Mouse (Mus musculus): ENCODE measurements around the gene Macrod1. TPM values are rescaled to one million over a fixed set of nuclear protein-coding genes. Genes with fewer than 3 reads are reported as not detected.
A peak's percentile ranks its signal among the peaks of the same experiment; 100 is the strongest.

Macrod1 gene
- polyA plus RNA-seq, 1 experiment: 44.3 TPM

- H3K4me3 ChIP-seq (replicated peaks; ENCODE audit: extremely low read depth, low read depth, low read length): no peak overlapping the region
- H3K4me1 ChIP-seq (ENCODE audit: control insufficient read depth, insufficient read depth, low read length): peaks cover 12% of the 10 kb centered on the region
- no peak for DNase-seq
- WGBS: 44% methylated on average over 10 of the region's 10 CpGs
- no peak for TF ChIP-seq CTCF (IDR thresholded peaks at IDR 0.05; ENCODE audit: insufficient read depth, low read length)
- TF ChIP-seq POLR2A (IDR thresholded peaks at IDR 0.05; ENCODE audit: borderline replicate concordance, extremely low read depth, low read depth, low read length): no peak
These were observed 1.8 kb upstream of the Macrod1 start for GRCm38 (mm10) chr19:7054772-7055171.

- WGBS: 42% methylated on average over 3 of the region's 3 CpGs
- Histone ChIP-seq H3K4me1 (ENCODE audit: control insufficient read depth, insufficient read depth, low read length) (peaks cover 12% of the 10 kb centered on the region), H3K4me3 (replicated peaks; ENCODE audit: extremely low read depth, low read depth, low read length) (no peak overlapping the region)
- no peak for DNase-seq
- TF ChIP-seq POLR2A (IDR thresholded peaks at IDR 0.05; ENCODE audit: borderline replicate concordance, extremely low read depth, low read depth, low read length) (no peak), CTCF (IDR thresholded peaks at IDR 0.05; ENCODE audit: insufficient read depth, low read length) (no peak)
These were observed 1.4 kb upstream of the Macrod1 start for GRCm38 (mm10) chr19:7055173-7055572.

GRCm38 (mm10) chr19:7057126-7057721 lies 614 bp downstream of the Macrod1 start:
- peaks cover 12% of the 10 kb centered on the region for H3K4me1 ChIP-seq (ENCODE audit: control insufficient read depth, insufficient read depth, low read length)
- WGBS: under 1% methylated on average over 16 of the region's 16 CpGs
- no peak for DNase-seq
- H3K4me3 ChIP-seq (replicated peaks; ENCODE audit: extremely low read depth, low read depth, low read length): peak overlapping the region; percentile 45
- no peak for TF ChIP-seq POLR2A (IDR thresholded peaks at IDR 0.05; ENCODE audit: borderline replicate concordance, extremely low read depth, low read depth, low read length)

- Histone ChIP-seq H3K4me3 (replicated peaks; ENCODE audit: extremely low read depth, low read depth, low read length) (peak overlapping the region; percentile 45), H3K4me1 (ENCODE audit: control insufficient read depth, insufficient read depth, low read length) (peaks cover 12% of the 10 kb centered on the region)
- TF ChIP-seq POLR2A (IDR thresholded peaks at IDR 0.05; ENCODE audit: borderline replicate concordance, extremely low read depth, low read depth, low read length): peak; percentile 87; the same call in 1 of the 2 replicates
- TF ChIP-seq CTCF (IDR thresholded peaks at IDR 0.05; ENCODE audit: insufficient read depth, low read length): peak; percentile 30; the same call in 1 of the 2 replicates
- peak; percentile 85 for DNase-seq
- WGBS: under 1% methylated on average over 15 of the region's 15 CpGs
These were observed 1.2 kb downstream of the Macrod1 start for GRCm38 (mm10) chr19:7057722-7058207.

GRCm38 (mm10) chr19:7058541-7058940 lies 1.9 kb downstream of the Macrod1 start:
- WGBS: 72% methylated on average over 6 of the region's 6 CpGs
- DNase-seq: no peak
- Histone ChIP-seq H3K4me3 (replicated peaks; ENCODE audit: extremely low read depth, low read depth, low read length) (no peak overlapping the region), H3K4me1 (ENCODE audit: control insufficient read depth, insufficient read depth, low read length) (peaks cover 12% of the 10 kb centered on the region)
- TF ChIP-seq POLR2A (IDR thresholded peaks at IDR 0.05; ENCODE audit: borderline replicate concordance, extremely low read depth, low read depth, low read length) (no peak), CTCF (IDR thresholded peaks at IDR 0.05; ENCODE audit: insufficient read depth, low read length) (no peak)

DNA sequence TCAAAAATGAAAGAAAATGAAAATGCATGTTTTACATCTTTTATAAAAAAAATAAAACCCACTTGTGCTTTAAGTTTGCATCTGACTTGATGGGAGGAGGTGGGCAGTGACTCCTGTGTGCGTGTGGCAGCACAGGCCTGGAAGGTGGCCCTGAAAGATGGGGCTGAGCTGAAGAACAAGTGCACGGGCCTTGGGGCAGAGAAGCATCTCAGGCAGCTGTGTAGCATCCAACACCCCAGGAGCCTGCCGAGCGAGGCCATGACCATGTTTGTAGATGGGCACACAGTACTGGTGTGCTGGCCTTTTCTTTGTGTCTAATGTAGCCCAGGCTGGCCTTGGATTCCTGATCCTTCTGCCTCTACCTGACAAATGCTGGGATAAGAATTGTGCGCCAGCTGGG lies 5.5 kb downstream of the Macrod1 start:
- 88% methylated on average over 5 of the region's 5 CpGs for WGBS
- Histone ChIP-seq H3K4me1 (ENCODE audit: control insufficient read depth, insufficient read depth, low read length) (peaks cover 7% of the 10 kb centered on the region), H3K4me3 (replicated peaks; ENCODE audit: extremely low read depth, low read depth, low read length) (no peak overlapping the region)
- TF ChIP-seq POLR2A (IDR thresholded peaks at IDR 0.05; ENCODE audit: borderline replicate concordance, extremely low read depth, low read depth, low read length) (no peak), CTCF (IDR thresholded peaks at IDR 0.05; ENCODE audit: insufficient read depth, low read length) (no peak)
- no peak for DNase-seq

GRCm38 (mm10) chr19:7062916-7063315 lies 6.3 kb downstream of the Macrod1 start:
- 82% methylated on average over 8 of the region's 8 CpGs for WGBS
- H3K4me3 ChIP-seq (replicated peaks; ENCODE audit: extremely low read depth, low read depth, low read length): no peak overlapping the region
- DNase-seq: no peak
- H3K4me1 ChIP-seq (ENCODE audit: control insufficient read depth, insufficient read depth, low read length): 0 out of 2 replicates have a peak, but pooled peaks cover 1% of the 10 kb centered on the region
- TF ChIP-seq POLR2A (IDR thresholded peaks at IDR 0.05; ENCODE audit: borderline replicate concordance, extremely low read depth, low read depth, low read length) (no peak), CTCF (IDR thresholded peaks at IDR 0.05; ENCODE audit: insufficient read depth, low read length) (no peak)

GRCm38 (mm10) chr19:7064571-7064970 lies 8.0 kb downstream of the Macrod1 start:
- DNase-seq: peak; percentile 77
- Histone ChIP-seq H3K4me3 (replicated peaks; ENCODE audit: extremely low read depth, low read depth, low read length) (no peak overlapping the region), H3K4me1 (ENCODE audit: control insufficient read depth, insufficient read depth, low read length) (no peaks in the 10 kb centered on the region)
- peak; percentile 99 for TF ChIP-seq CTCF (IDR thresholded peaks at IDR 0.05; ENCODE audit: insufficient read depth, low read length)
- no peak for TF ChIP-seq POLR2A (IDR thresholded peaks at IDR 0.05; ENCODE audit: borderline replicate concordance, extremely low read depth, low read depth, low read length)
- WGBS: 6% methylated on average over 3 of the region's 3 CpGs

DNA sequence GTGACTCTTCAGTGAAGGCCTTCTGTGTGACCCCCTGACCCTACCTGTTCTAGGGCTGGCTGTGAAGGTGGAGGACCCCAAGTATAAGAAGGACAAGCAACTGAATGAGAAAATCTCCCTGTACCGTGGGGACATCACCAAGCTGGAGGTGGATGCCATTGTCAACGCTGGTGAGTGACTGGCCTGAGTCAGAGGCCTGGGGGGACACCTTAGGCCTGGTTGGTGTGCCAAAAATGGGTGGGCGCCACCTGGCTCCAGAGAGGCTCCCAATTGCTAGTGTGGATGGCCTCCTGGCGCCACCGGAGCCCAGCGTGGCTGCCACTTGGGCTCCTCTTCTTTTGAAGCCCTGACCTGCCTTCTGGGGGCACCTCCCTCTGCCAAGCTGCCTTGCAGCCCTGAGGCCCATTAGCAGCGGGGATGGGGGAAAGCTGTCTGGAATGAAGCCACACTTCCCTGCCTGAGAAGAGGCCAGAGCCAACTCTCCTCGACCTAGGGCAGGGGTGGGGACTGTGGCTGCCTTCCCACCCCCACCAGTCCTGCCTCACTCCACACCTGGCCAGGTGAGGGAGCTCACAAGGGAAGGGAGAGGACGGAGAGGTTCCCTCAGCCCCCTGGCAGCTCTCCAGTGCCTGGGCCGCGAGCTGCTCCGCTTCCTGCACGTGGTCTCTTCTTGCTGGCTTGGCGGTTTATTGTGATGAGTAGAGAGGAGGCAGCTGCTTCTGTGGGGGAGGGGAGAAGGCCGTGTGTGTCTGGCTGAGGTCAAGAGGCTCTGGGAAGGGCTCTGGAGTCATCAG lies 9.6 kb downstream of the Macrod1 start:
- no peak for DNase-seq
- TF ChIP-seq CTCF (IDR thresholded peaks at IDR 0.05; ENCODE audit: insufficient read depth, low read length): no peak
- no peak for TF ChIP-seq POLR2A (IDR thresholded peaks at IDR 0.05; ENCODE audit: borderline replicate concordance, extremely low read depth, low read depth, low read length)
- Histone ChIP-seq H3K4me1 (ENCODE audit: control insufficient read depth, insufficient read depth, low read length) (no peaks in the 10 kb centered on the region), H3K4me3 (replicated peaks; ENCODE audit: extremely low read depth, low read depth, low read length) (no peak overlapping the region)
- WGBS: 38% methylated on average over 15 of the region's 15 CpGs

Data from lung, adult 2 months (tissue).